Mouse (Mus musculus) liver, adult 2 months (tissue): ENCODE measurements around the gene Ptpn21. TPM values are rescaled to one million over a fixed set of nuclear protein-coding genes. Genes with fewer than 3 reads are reported as not detected.

ENCODE experiments used
- DNase-seq: peaks from one replicate; pipeline ENCODE4 v3.0.0-alpha.2; 2011; ENCODE audit warnings: low read depth, low spot score; ENCODE audit errors: extremely low read depth
- H3K27ac ChIP-seq: fragments of 200-500 bp; replicated peaks from 2 replicates; pipeline ENCODE4 v1.5.1; 2012; ENCODE audit warnings: low read depth, mild to moderate bottlenecking, control low read depth, inconsistent platforms, low read length; ENCODE audit not compliant: insufficient read depth
- H3K27me3 ChIP-seq: fragments of 200-500 bp; 2 replicates; pipeline ENCODE4 v1.6.1; 2012; ENCODE audit warnings: mild to moderate bottlenecking, moderate library complexity, low read length, inconsistent platforms; ENCODE audit not compliant: control insufficient read depth, insufficient read depth
- H3K36me3 ChIP-seq: fragments of 200-500 bp; 2 replicates; pipeline ENCODE4 v1.6.1; 2012; ENCODE audit warnings: low read length, inconsistent platforms; ENCODE audit not compliant: control insufficient read depth, insufficient read depth
- H3K4me1 ChIP-seq: fragments of 200-500 bp; 2 replicates; pipeline ENCODE4 v1.6.1; 2011; ENCODE audit warnings: low read length; ENCODE audit not compliant: control insufficient read depth, insufficient read depth
- H3K4me3 ChIP-seq: fragments of 200-500 bp; 2 replicates; pipeline ENCODE4 v1.5.1; 2011; ENCODE audit warnings: low read depth, mild to moderate bottlenecking, control low read depth, low read length, moderate library complexity; ENCODE audit not compliant: insufficient read depth
- H3K79me2 ChIP-seq: fragments of 200-500 bp; 2 replicates; pipeline ENCODE4 v1.6.1; 2012; ENCODE audit warnings: inconsistent platforms, mild to moderate bottlenecking, low read length, moderate library complexity; ENCODE audit not compliant: control insufficient read depth, insufficient read depth
- H3K9ac ChIP-seq: fragments of 200-500 bp; 2 replicates; pipeline ENCODE4 v1.6.1; 2012; ENCODE audit warnings: low read depth, mild to moderate bottlenecking, control low read depth, inconsistent platforms, low read length
- CTCF ChIP-seq: fragments of 200-500 bp; IDR thresholded peaks from 2 replicates; pipeline ENCODE4 v1.5.1; 2011; ENCODE audit warnings: low read depth, low read length, control low read depth
- POLR2A ChIP-seq: fragments of 200-500 bp; IDR thresholded peaks from 2 replicates; pipeline ENCODE4 v1.6.1; 2011; ENCODE audit warnings: low read length, control low read depth; ENCODE audit not compliant: insufficient read depth; ENCODE audit errors: extremely low read depth
- WGBS: fragments of 180-500 bp; shearing (Covaris S2); methylation state at CpG from one replicate; pipeline ENCODE4 v1.1.7; 2018; 5-methylcytosine and 5-hydroxymethylcytosine counted together
- polyA plus RNA-seq: library from polyadenylated mRNA; depleted of rRNA; stranded (reverse); fragments of >200 nt; gene quantifications from 2 replicates; pipeline ENCODE4 v1.2.3, GENCODE M21; 2012
- total RNA-seq: library from RNA; depleted of rRNA; stranded (reverse); fragments of >200 nt; gene quantifications from 2 replicates; pipeline ENCODE4 v1.2.3, GENCODE M21; 2014

Ptpn21 gene
- total and polyA plus RNA-seq, 2 experiments = 5.9 to 12.2 TPM

GRCm38 (mm10) chr12:98703554-98703953 is 33.7 kb downstream of the Ptpn21 start:
- no peak for DNase-seq
- Histone ChIP-seq H3K27me3 (no peaks in the 10 kb centered on the region), H3K9ac (no peak overlapping the region), H3K4me3 (no peak overlapping the region), H3K27ac (no peak overlapping the region), H3K79me2 (no peaks in the 10 kb centered on the region), H3K4me1 (no peaks in the 10 kb centered on the region), H3K36me3 (peaks cover 19% of the 10 kb centered on the region)
- TF ChIP-seq POLR2A = no peak
- no peak for TF ChIP-seq CTCF
- WGBS = 69% methylated on average over 2 of the region's 2 CpGs

- Histone ChIP-seq H3K27me3 (no peaks in the 10 kb centered on the region), H3K4me1 (no peaks in the 10 kb centered on the region), H3K79me2 (no peaks in the 10 kb centered on the region), H3K36me3 (peaks cover 23% of the 10 kb centered on the region), H3K27ac (no peak overlapping the region), H3K9ac (no peak overlapping the region), H3K4me3 (no peak overlapping the region)
- TF ChIP-seq CTCF = no peak
- no peak for TF ChIP-seq POLR2A
- 96% methylated on average over 9 of the region's 9 CpGs for WGBS
- no peak for DNase-seq
Measured at GRCm38 (mm10) chr12:98701564-98701963, 35.6 kb downstream of the Ptpn21 start.

GRCm38 (mm10) chr12:98697202-98697601 is 40.0 kb downstream of the Ptpn21 start:
- no peaks in the 10 kb centered on the region for H3K79me2 ChIP-seq
- H3K4me1 ChIP-seq = no peaks in the 10 kb centered on the region
- no peak overlapping the region for H3K4me3 ChIP-seq
- no peak for DNase-seq
- no peaks in the 10 kb centered on the region for H3K27me3 ChIP-seq
- 87% methylated on average over 5 of the region's 5 CpGs for WGBS
- H3K27ac ChIP-seq = no peak overlapping the region
- H3K9ac ChIP-seq = no peak overlapping the region
- H3K36me3 ChIP-seq = peaks cover 34% of the 10 kb centered on the region
- TF ChIP-seq CTCF (no peak), POLR2A (no peak)

GRCm38 (mm10) chr12:98690230-98690629 is 47.0 kb downstream of the Ptpn21 start:
- H3K79me2 ChIP-seq = no peaks in the 10 kb centered on the region
- H3K4me1 ChIP-seq = no peaks in the 10 kb centered on the region
- no peak overlapping the region for H3K9ac ChIP-seq
- no peak for TF ChIP-seq CTCF
- TF ChIP-seq POLR2A = no peak
- H3K4me3 ChIP-seq = no peak overlapping the region
- H3K27me3 ChIP-seq = no peaks in the 10 kb centered on the region
- H3K27ac ChIP-seq = no peak overlapping the region
- peaks cover 36% of the 10 kb centered on the region for H3K36me3 ChIP-seq
- WGBS = 92% methylated on average over 8 of the region's 8 CpGs
- no peak for DNase-seq

GRCm38 (mm10) chr12:98683574-98683973 is 53.6 kb downstream of the Ptpn21 start:
- Histone ChIP-seq H3K27ac (no peak overlapping the region), H3K79me2 (no peaks in the 10 kb centered on the region), H3K27me3 (no peaks in the 10 kb centered on the region), H3K36me3 (peaks cover 34% of the 10 kb centered on the region; the same call in 1 of the 2 replicates), H3K4me3 (no peak overlapping the region), H3K9ac (no peak overlapping the region), H3K4me1 (no peaks in the 10 kb centered on the region)
- WGBS = 79% methylated on average over 6 of the region's 6 CpGs
- TF ChIP-seq CTCF (no peak), POLR2A (no peak)
- no peak for DNase-seq

GRCm38 (mm10) chr12:98683171-98683570 is 54.0 kb downstream of the Ptpn21 start:
- Histone ChIP-seq H3K27me3 (no peaks in the 10 kb centered on the region), H3K4me1 (no peaks in the 10 kb centered on the region), H3K79me2 (no peaks in the 10 kb centered on the region), H3K27ac (no peak overlapping the region), H3K9ac (no peak overlapping the region), H3K36me3 (peaks cover 38% of the 10 kb centered on the region), H3K4me3 (no peak overlapping the region)
- WGBS = 92% methylated on average over 11 of the region's 11 CpGs
- DNase-seq = no peak
- TF ChIP-seq POLR2A (no peak), CTCF (no peak)
